Mouse (Mus musculus): ENCODE results near the gene Tbccd1. TPM values are rescaled to one million over a fixed set of nuclear protein-coding genes. Genes with fewer than 3 reads are reported as not detected.

The Tbccd1 gene
- polyA plus RNA-seq, 1 experiment from 2014 or later = 33.8 TPM

DNA sequence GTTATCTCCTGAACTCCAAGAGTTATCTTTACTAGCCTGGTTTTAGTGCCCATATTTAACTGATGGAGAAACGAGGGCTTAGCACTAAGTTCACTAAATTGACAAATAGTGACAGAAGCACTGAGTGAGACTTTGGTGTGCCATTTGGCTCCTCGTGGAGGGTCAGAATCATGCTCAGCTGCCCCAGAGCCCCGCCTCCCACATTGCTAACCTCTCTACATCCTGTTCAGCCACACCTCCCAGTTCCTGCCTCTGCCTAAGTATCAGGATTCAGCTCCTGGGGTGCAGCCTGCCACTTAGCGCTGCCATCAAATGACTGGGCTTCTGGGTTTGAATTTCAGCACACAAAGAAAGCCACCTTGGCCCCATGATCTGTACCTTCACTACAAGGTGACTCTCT is 27.9 kb upstream of the Tbccd1 start:
- Histone ChIP-seq H3K9me3 (no peaks in the 10 kb centered on the region), H3K4me1 (peaks cover 10% of the 10 kb centered on the region), H3K4me2 (replicated peaks) (no peak overlapping the region), H3K9ac (no peak overlapping the region), H3K36me3 (no peaks in the 10 kb centered on the region), H3K27me3 (0 out of 2 replicates have a peak, but pooled peaks cover 6% of the 10 kb centered on the region), H3K4me3 (no peak overlapping the region), H3K27ac (no peak overlapping the region)
- 50% methylated on average over 4 of the region's 4 CpGs for WGBS
- no peak for ATAC-seq (ENCODE audit: insufficient number of reproducible peaks, insufficient read depth, low FRiP score, low TSS enrichment)

DNA sequence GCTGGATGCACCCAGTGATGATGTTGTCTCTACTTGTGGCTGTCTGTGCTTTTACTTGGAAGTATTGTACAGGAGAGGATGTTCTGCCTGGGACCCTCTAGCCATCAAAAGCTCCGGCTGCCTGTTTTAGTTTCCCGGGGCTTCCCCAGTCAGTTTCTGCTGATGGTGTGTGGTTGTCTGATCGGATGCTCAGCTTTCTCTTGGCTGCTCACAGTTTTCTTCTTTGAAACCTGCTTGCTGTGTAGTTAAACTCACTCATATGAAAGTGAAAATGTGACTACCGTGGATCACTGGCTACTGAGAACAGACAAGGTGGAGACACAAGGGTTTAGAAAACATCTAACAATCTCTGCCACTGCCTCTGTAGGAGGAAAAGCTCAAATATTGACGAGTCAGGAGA is 26.0 kb upstream of the Tbccd1 start:
- H3K4me1 ChIP-seq = peaks cover 14% of the 10 kb centered on the region
- H3K9me3 ChIP-seq = no peaks in the 10 kb centered on the region
- no peak overlapping the region for H3K27ac ChIP-seq
- H3K9ac ChIP-seq = no peak overlapping the region
- no peak for ATAC-seq (ENCODE audit: insufficient number of reproducible peaks, insufficient read depth, low FRiP score, low TSS enrichment)
- H3K36me3 ChIP-seq = no peaks in the 10 kb centered on the region
- no peak overlapping the region for H3K4me2 ChIP-seq (replicated peaks)
- H3K4me3 ChIP-seq = no peak overlapping the region
- 0 out of 2 replicates have a peak, but pooled peaks cover 6% of the 10 kb centered on the region for H3K27me3 ChIP-seq
- 82% methylated on average over 5 of the region's 5 CpGs for WGBS

DNA sequence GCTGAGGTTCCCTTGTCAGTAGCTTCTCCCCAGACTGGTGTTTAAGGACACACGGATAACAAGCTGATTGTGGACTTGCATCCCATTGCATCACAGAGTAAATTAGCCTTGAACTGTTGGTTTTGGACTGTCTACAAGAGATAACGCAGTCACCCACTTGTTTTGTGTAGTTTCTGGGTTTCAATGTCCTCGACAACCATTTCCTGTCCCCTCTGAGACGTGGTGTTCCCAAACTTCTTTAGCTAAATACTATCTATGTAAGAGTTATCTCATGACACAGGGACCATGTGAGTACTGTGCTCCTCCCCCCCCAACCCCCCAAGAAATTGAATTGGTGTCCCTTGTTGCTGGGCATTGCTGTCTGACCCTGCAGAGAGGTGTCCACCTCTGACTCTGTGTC is 24.0 kb upstream of the Tbccd1 start:
- H3K4me2 ChIP-seq (replicated peaks) = no peak overlapping the region
- 0 out of 2 replicates have a peak, but pooled peaks cover 6% of the 10 kb centered on the region for H3K27me3 ChIP-seq
- H3K9ac ChIP-seq = no peak overlapping the region
- H3K36me3 ChIP-seq = no peaks in the 10 kb centered on the region
- WGBS = 47% methylated on average over 4 of the region's 4 CpGs
- no peak overlapping the region for H3K4me3 ChIP-seq
- no peak for ATAC-seq (ENCODE audit: insufficient number of reproducible peaks, insufficient read depth, low FRiP score, low TSS enrichment)
- peaks cover 14% of the 10 kb centered on the region for H3K4me1 ChIP-seq
- no peaks in the 10 kb centered on the region for H3K9me3 ChIP-seq
- H3K27ac ChIP-seq = no peak overlapping the region

DNA sequence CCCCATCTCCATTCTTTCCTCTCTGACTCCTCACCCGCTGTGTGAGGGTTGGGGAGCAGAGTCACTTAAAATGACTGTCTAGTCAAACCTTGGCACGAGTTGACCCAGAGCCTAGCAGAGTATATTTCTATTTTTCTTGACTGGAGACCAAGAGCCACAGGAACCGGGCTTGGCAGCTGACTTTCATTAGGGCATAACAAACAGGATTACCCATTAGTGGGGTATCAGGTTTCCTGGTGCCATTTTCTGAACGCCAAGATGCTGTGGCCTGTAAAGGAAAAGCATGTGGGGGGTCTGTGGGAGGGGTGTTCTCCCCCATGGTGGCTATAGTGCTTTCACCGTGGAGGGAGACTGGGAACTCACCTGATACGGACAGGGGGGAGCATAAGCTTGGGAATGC is 23.4 kb upstream of the Tbccd1 start:
- peak; percentile 59 for ATAC-seq (ENCODE audit: insufficient number of reproducible peaks, insufficient read depth, low FRiP score, low TSS enrichment)
- Histone ChIP-seq H3K4me2 (replicated peaks) (no peak overlapping the region), H3K9ac (no peak overlapping the region), H3K36me3 (no peaks in the 10 kb centered on the region), H3K27me3 (0 out of 2 replicates have a peak, but pooled peaks cover 6% of the 10 kb centered on the region), H3K4me3 (no peak overlapping the region), H3K4me1 (peaks cover 14% of the 10 kb centered on the region), H3K9me3 (no peaks in the 10 kb centered on the region), H3K27ac (0 out of 2 replicates have a peak overlapping the region, but pooled peaks have one; percentile 32)
- 0% methylated on average over 6 of the region's 6 CpGs for WGBS

DNA sequence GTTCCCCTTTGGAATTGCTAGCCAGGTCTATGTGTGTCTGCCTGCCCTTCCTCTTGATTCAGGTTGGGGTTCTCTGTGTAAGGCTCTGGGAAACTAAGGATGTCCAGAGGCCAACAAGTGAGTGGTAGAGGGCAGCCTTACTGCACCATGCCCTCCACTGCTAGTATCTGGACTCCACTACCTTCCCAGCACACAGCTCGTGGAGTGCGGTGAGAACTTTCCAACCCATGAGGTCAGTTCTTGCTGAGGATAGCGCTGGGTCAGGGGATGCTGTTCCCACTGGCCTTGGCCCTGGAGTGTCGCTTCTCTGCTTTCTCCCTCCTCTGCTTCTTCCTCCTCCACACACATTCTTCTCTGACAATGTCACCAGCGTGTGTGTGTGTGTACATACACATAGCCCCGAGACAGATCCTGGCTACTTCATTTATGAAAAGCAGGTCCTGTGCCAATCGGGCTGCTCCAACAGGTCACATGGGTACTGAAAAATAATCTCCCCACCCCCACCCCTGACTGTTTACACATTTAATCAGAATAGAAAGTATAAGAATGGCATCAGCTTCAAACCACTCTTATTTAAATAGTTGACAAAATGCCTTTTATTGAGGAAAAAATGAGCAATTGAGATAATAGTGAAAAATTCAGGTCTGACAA is 22.6 kb upstream of the Tbccd1 start:
- no peak overlapping the region for H3K4me2 ChIP-seq (replicated peaks)

DNA sequence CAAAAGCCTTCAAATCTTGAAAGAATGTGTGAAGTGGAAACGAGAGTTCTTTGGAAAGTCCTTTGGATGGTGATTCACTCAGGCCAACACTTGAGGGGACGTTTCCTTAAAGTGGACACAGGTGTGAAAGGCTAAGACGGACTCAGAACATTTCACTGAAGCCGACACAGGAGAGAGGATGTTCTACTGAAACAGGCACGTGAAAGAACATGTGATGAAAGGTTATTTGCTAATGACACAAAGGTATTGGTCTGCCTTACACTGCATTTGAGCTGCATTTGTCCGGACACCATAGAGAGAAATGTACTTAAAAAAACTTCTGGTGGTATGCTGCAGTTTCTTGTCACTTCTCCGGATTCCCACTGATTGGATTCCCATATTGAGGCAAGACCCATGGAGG is 21.2 kb upstream of the Tbccd1 start:
- Histone ChIP-seq H3K27ac (no peak overlapping the region), H3K4me2 (replicated peaks) (no peak overlapping the region), H3K4me1 (peaks cover 14% of the 10 kb centered on the region), H3K9me3 (no peaks in the 10 kb centered on the region), H3K9ac (no peak overlapping the region), H3K4me3 (no peak overlapping the region), H3K36me3 (no peaks in the 10 kb centered on the region), H3K27me3 (0 out of 2 replicates have a peak, but pooled peaks cover 4% of the 10 kb centered on the region)
- 76% methylated on average over 7 of the region's 7 CpGs for WGBS
- ATAC-seq (ENCODE audit: insufficient number of reproducible peaks, insufficient read depth, low FRiP score, low TSS enrichment) = no peak

More for the DNA sequence above, 22.6 kb upstream of the Tbccd1 start:
- ATAC-seq (ENCODE audit: insufficient number of reproducible peaks, insufficient read depth, low FRiP score, low TSS enrichment) = no peak
- Histone ChIP-seq H3K9ac (no peak overlapping the region), H3K4me3 (no peak overlapping the region), H3K4me1 (peaks cover 14% of the 10 kb centered on the region), H3K27ac (no peak overlapping the region), H3K27me3 (0 out of 2 replicates have a peak, but pooled peaks cover 6% of the 10 kb centered on the region), H3K9me3 (no peaks in the 10 kb centered on the region), H3K36me3 (no peaks in the 10 kb centered on the region)
- 56% methylated on average over 7 of the region's 7 CpGs for WGBS

DNA sequence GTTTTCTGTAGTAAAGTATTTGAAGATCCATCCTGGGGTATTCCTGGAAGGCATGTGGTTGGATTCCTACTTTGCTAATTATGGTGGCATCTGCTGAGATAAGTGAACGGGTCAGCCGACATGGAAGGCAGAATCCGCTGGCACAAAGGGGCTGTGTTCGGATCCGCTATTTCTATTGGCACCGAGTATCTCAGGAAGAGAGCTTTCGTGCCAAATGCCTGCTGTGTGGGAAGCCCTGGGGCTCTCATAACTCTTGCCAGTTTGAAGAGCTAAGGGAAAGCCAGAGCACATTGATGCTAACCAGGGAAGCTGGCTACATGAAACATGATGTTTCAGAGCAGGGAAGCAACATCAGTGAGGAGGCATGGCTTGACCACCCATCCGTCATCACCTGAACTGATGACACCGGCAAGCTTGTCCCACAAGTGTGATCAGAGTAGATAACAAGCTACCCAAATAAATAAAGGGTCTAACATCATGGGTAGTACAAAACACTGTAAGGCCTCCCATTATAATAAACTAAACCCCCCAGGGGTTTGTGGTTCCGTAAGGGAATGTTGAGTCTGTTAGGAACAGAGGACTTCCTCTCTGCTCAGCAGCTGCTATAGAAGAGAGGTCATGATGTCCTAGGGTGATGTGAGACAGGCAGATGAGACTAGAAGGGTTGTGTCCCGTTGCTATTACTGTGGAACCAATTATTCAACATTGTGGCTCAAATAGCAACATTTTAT is 20.4 kb upstream of the Tbccd1 start:
- Histone ChIP-seq H3K27ac (no peak overlapping the region), H3K27me3 (no peaks in the 10 kb centered on the region), H3K9me3 (no peaks in the 10 kb centered on the region), H3K9ac (no peak overlapping the region), H3K36me3 (peaks cover 4% of the 10 kb centered on the region), H3K4me2 (replicated peaks) (no peak overlapping the region), H3K4me1 (peaks cover 14% of the 10 kb centered on the region), H3K4me3 (no peak overlapping the region)
- 75% methylated on average over 11 of the region's 11 CpGs for WGBS
- ATAC-seq (ENCODE audit: insufficient number of reproducible peaks, insufficient read depth, low FRiP score, low TSS enrichment) = no peak

DNA sequence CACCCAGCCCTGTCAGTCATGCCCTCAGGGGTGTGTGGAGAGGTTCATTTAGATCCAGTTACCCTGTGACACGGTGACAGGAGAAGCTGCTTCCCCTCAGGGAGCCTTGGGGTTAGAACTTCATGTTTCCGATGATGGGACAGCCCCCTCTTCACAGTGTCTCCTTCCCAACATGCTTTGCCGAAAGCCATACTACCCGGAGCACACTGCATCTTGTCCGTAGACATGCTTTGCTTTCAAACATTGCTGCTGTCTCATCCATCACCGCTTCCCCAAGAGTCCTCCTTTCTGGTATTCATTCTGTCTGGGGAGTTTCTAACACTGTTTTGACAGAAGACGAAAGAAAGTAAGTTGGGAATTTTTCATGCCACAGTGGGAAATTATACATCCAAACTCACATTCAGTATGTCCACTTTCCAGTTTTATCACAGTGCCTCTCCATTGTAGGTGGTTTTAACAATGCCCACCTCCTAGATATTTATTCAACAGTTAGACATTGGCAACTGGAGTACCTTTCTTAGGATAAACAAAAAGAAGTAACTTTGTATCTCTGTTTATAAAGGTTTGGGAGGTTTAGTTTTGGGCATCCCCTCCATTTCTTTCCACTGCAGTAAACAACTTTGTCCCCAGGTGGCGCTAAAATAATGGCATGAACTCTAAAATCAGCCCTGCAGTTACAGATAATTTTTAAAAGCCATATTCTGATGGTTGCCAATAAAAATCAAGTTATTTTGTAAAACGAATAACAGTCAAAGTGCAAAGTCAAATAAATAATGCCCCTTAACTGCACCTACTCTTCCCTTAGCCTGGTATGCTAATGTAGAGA is 19.0 kb upstream of the Tbccd1 start:
- no peaks in the 10 kb centered on the region for H3K27me3 ChIP-seq
- 30% methylated on average over 9 of the region's 9 CpGs for WGBS
- no peak for ATAC-seq (ENCODE audit: insufficient number of reproducible peaks, insufficient read depth, low FRiP score, low TSS enrichment)

DNA sequence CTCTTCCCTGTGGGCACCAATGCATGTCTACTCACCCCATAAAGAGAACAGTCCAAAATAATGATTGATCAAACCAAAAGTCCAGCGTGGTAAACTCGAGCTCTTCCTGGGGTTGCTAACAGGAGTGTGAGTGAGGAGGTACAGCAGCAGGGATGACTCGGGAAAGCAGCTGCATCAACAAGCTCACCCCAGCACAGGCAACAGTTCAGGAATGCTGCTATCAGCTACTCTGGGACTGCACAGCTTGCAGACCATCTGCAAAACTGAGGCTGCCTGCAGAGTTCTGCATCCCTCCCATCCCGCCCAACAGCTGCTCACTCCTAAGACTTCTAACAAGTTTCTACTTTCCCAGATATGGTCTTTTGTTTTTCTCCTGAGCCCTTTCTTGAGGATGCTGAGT is 15.9 kb upstream of the Tbccd1 start:
- no peak overlapping the region for H3K27ac ChIP-seq
- no peak overlapping the region for H3K4me3 ChIP-seq
- no peak overlapping the region for H3K4me2 ChIP-seq (replicated peaks)
- WGBS = 75% methylated on average over 4 of the region's 4 CpGs
- ATAC-seq (ENCODE audit: insufficient number of reproducible peaks, insufficient read depth, low FRiP score, low TSS enrichment) = no peak
- H3K9ac ChIP-seq = no peak overlapping the region
- peaks cover 48% of the 10 kb centered on the region for H3K36me3 ChIP-seq
- no peaks in the 10 kb centered on the region for H3K9me3 ChIP-seq
- no peaks in the 10 kb centered on the region for H3K4me1 ChIP-seq
- H3K27me3 ChIP-seq = no peaks in the 10 kb centered on the region

More for the DNA sequence above, 19.0 kb upstream of the Tbccd1 start:
- no peak overlapping the region for H3K4me2 ChIP-seq (replicated peaks)
- H3K4me1 ChIP-seq = peaks cover 14% of the 10 kb centered on the region
- peaks cover 17% of the 10 kb centered on the region for H3K36me3 ChIP-seq
- no peak overlapping the region for H3K4me3 ChIP-seq
- no peak overlapping the region for H3K9ac ChIP-seq
- no peak overlapping the region for H3K27ac ChIP-seq
- no peaks in the 10 kb centered on the region for H3K9me3 ChIP-seq

DNA sequence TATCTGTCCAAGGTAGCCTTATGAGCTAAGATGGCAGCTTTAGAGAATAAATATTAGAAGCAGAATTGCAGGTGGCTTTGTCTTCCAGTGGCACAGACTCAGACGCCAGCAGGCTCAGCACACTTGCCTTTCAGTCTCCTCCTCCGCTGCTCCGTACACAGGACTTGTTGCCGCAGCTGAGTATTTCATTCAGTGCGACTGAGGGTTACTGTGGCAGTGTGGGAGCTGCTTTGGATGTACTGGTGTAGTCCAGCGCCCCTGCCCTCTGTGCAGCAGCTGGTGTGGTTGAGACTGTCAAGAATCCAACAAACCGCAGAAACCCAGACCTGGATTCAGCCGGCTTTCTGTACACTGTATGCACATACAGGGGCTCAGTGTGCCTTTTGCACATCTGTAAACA is 14.9 kb upstream of the Tbccd1 start:
- no peaks in the 10 kb centered on the region for H3K9me3 ChIP-seq
- H3K27me3 ChIP-seq = no peaks in the 10 kb centered on the region
- WGBS = 90% methylated on average over 8 of the region's 8 CpGs
- no peak overlapping the region for H3K9ac ChIP-seq
- H3K4me1 ChIP-seq = no peaks in the 10 kb centered on the region
- no peak overlapping the region for H3K27ac ChIP-seq
- no peak overlapping the region for H3K4me3 ChIP-seq
- H3K4me2 ChIP-seq (replicated peaks) = no peak overlapping the region
- peaks cover 55% of the 10 kb centered on the region for H3K36me3 ChIP-seq
- no peak for ATAC-seq (ENCODE audit: insufficient number of reproducible peaks, insufficient read depth, low FRiP score, low TSS enrichment)

DNA sequence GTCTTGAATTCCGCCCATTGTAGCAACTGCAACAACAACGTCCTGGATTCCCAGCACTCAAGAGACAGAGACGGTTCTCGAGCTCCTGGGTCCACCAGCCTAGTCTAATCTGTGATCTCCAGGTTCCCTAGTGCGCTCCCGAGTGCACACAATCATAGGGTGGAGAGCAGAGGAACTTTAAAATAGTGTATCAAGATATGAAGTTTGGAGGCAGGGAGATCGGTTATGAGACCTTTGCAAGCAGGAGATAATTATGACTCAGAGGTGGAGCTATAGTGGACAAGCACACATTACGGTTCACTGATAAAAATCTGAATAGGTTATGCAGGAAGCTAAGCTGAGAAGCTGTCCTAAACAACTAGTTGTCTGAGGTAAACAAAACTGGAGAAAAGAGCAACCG is 696 bp downstream of the Tbccd1 start:
- Histone ChIP-seq H3K27ac (peak overlapping the region; percentile 58; the same call in 1 of the 2 replicates), H3K9me3 (no peaks in the 10 kb centered on the region)
- 15% methylated on average over 9 of the region's 9 CpGs for WGBS

More for the DNA sequence above, 696 bp downstream of the Tbccd1 start:
- Histone ChIP-seq H3K4me2 (replicated peaks) (peak overlapping the region; percentile 82), H3K4me1 (peaks cover 13% of the 10 kb centered on the region), H3K4me3 (peak overlapping the region; percentile 99), H3K27me3 (no peaks in the 10 kb centered on the region), H3K36me3 (no peaks in the 10 kb centered on the region), H3K9ac (peak overlapping the region; percentile 53)
- ATAC-seq (ENCODE audit: insufficient number of reproducible peaks, insufficient read depth, low FRiP score, low TSS enrichment) = no peak

Data from embryonic facial prominence, embryonic 12.5 days (tissue).